Mouse (Mus musculus): ENCODE data around the gene Bmp7.
A peak's percentile ranks its signal among the peaks of the same experiment; 100 is the strongest.

Gene Bmp7

GRCm38 (mm10) chr2:172845536-172846310, 94.4 kb downstream of the Bmp7 start:
- no peak for DNase-seq

- no peak for DNase-seq
Measured at GRCm38 (mm10) chr2:172843903-172844302, 96.2 kb downstream of the Bmp7 start.

GRCm38 (mm10) chr2:172842306-172842705, 97.8 kb downstream of the Bmp7 start:
- no peak for DNase-seq

- peak; percentile 69 to 79 for DNase-seq
Measured at GRCm38 (mm10) chr2:172840905-172841750, 99.0 kb downstream of the Bmp7 start.

GRCm38 (mm10) chr2:172839317-172839980, 100.7 kb downstream of the Bmp7 start:
- no peak for DNase-seq

- DNase-seq, result no peak
Measured at GRCm38 (mm10) chr2:172836516-172836915, 103.6 kb downstream of the Bmp7 start.

- peak; percentile 92 to 94 for DNase-seq
Measured at GRCm38 (mm10) chr2:172833196-172833595, 106.9 kb downstream of the Bmp7 start.

- DNase-seq, result peak; percentile 81 to 85
Measured at GRCm38 (mm10) chr2:172831762-172832161, 108.4 kb downstream of the Bmp7 start.

- peak; percentile 94 to 97 for DNase-seq
Measured at GRCm38 (mm10) chr2:172831133-172831532, 109.0 kb downstream of the Bmp7 start.

GRCm38 (mm10) chr2:172828229-172828628, 111.9 kb downstream of the Bmp7 start:
- DNase-seq, result no peak

- DNase-seq, result peak in 1 of 2 experiments; percentile 20
Measured at GRCm38 (mm10) chr2:172827564-172827963, 112.6 kb downstream of the Bmp7 start.

- DNase-seq, result no peak
Measured at GRCm38 (mm10) chr2:172825785-172826145, 114.4 kb downstream of the Bmp7 start.

GRCm38 (mm10) chr2:172824906-172825784, 115.0 kb downstream of the Bmp7 start:
- peak; percentile 36 to 47 for DNase-seq

- no peak for DNase-seq
Measured at GRCm38 (mm10) chr2:172818631-172819230, 121.4 kb downstream of the Bmp7 start.

All from cerebellum, postnatal 14 days (tissue).